Mouse (Mus musculus) spleen, postnatal 36 days (tissue): ENCODE data around the gene D1Ertd622e.
A peak's percentile ranks its signal among the peaks of the same experiment; 100 is the strongest.

Experiments used
- DNase-seq, 2 experiments: peaks; one replicate each; pipeline ENCODE4 v3.0.0; 2022; ENCODE audit warnings: low spot score in 2 of 2, mixed read lengths in 1 of 2

D1Ertd622e gene

DNA sequence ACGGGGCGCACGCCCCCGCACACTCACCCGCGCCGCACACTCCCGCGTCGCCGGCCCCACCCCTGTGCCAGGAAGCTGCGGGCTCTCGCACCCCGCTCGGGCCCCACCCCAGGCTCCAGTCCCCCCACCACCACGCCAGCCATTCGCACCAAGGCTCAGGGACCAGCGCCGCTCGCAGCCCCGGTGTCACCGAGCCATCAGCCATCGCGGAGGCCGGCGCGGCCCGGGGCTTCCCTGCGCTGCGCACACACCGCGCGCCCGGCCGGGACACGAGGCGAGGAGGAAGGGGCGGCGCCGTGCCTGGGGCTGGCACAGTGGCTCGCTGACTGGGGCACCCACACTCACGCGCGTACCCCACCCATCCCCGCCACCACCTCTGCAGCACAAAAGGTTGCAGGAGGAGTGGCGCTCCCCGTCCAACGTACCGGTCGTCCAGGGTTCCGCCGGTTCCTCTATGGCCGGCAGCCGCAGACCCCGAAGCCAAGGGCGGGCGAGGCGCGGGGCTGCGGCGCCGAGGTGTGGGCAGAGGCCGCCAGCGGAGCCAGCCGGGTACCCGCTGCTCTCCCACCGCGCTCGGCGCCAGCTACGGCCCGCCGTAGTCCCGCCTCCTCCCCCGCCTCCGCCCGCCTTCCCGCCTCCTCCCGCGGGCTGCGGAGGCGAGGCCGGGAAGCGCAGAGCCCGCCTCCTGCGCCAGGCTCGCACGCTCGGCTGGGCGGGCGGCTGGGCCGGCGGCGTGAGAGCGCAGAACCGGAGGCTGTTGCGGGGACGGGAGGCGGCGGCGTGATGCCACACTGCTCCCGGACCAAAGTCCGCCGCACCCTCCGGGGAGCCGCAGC lies at the start of gene D1Ertd622e:
Gene D1Ertd622e (minus strand): TSS at position 669 of the 836 bp plus-strand sequence.
- DNase-seq = peak; percentile 81 to 82

GRCm38 (mm10) chr1:97710520-97710919 lies 48.6 kb upstream of the D1Ertd622e start:
- DNase-seq = no peak

DNA sequence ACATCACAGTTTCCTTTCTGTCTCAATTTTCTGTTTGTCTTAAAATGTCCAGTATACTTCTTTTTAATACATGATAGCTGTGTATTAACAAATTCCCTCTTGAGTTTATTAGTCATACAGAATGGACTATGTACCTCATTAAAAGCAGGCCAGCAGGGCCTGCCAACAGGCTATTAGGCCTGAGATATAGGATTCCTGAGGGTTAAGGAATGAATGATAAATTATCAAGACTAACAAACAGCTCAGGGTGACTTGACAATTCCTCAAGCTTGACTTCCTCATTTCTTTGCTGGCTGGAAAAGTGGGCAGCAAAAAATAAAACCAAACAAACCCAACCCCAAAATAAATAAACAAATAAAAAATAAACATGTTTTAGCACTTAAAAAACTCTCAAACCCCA lies 43.5 kb upstream of the D1Ertd622e start:
- no peak for DNase-seq

DNA sequence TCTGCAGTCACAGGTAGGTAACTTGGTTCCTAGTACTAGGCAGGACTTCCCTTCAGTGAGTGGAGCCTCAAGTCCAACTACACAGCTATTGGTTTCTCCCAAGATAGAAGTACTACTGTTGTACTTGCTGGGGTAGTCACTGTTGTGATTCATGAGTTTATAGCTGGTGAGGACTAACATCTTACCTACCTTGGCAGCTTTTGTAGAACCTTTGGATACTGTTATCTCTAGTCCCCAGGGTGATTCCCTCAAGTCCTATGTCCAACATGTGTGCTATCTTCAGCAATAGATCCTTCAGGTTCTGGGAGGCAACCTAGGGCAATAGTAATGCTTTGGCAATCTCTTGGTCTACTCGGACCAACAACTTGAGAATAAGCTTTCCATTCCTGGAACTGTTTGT lies 42.8 kb upstream of the D1Ertd622e start:
- no peak for DNase-seq

- DNase-seq = no peak
Measured at GRCm38 (mm10) chr1:97698956-97699570, 37.2 kb upstream of the D1Ertd622e start.

GRCm38 (mm10) chr1:97697273-97697672 lies 35.4 kb upstream of the D1Ertd622e start:
- no peak for DNase-seq

- no peak for DNase-seq
Measured at GRCm38 (mm10) chr1:97693825-97694224, 32.0 kb upstream of the D1Ertd622e start.

GRCm38 (mm10) chr1:97688756-97689155 lies 26.9 kb upstream of the D1Ertd622e start:
- peak; percentile 34 to 45 for DNase-seq

- DNase-seq = no peak
Measured at GRCm38 (mm10) chr1:97676526-97677177, 14.8 kb upstream of the D1Ertd622e start.

DNA sequence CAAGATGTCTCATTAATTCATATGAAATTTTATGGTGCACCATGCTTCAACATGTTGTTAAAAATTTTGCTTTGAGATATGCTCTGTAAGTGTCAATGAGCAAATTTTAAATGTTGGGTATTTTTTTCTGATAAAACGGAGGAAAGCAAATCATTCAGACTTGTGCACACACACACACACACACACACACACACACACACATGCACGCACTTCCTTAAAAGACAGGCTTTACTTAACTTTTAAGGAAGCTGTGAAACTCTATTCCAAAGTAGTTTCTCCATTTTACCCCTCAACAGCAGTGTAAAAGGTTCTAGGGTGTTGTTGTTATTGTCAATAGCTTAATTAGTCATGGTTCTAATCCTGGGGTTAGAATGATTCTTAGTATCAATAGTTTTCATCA lies 14.2 kb upstream of the D1Ertd622e start:
- no peak for DNase-seq

DNA sequence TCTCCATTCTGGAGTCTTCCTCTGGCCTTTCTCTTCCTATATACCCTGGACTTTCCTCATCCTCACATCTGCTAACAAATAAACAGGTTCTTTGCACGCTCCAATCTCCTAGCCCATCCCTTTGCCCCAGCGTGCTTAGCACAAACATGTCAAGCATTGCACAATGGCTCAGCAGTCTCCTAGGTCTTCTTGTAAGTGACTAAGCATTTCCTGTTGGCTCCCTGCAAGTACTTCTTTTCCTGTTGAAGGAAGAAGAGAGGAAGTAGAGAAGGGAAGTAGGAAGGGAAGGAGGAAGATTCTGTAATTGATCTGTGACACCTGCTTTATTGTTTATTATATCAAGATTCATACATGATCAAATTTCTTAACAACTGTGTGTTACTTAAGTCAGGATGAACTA lies 11.0 kb upstream of the D1Ertd622e start:
- DNase-seq = no peak

- DNase-seq = no peak
Measured at GRCm38 (mm10) chr1:97667288-97667687, 5.4 kb upstream of the D1Ertd622e start.

GRCm38 (mm10) chr1:97662324-97662723 lies 450 bp upstream of the D1Ertd622e start:
- peak; percentile 9 to 39 for DNase-seq

DNA sequence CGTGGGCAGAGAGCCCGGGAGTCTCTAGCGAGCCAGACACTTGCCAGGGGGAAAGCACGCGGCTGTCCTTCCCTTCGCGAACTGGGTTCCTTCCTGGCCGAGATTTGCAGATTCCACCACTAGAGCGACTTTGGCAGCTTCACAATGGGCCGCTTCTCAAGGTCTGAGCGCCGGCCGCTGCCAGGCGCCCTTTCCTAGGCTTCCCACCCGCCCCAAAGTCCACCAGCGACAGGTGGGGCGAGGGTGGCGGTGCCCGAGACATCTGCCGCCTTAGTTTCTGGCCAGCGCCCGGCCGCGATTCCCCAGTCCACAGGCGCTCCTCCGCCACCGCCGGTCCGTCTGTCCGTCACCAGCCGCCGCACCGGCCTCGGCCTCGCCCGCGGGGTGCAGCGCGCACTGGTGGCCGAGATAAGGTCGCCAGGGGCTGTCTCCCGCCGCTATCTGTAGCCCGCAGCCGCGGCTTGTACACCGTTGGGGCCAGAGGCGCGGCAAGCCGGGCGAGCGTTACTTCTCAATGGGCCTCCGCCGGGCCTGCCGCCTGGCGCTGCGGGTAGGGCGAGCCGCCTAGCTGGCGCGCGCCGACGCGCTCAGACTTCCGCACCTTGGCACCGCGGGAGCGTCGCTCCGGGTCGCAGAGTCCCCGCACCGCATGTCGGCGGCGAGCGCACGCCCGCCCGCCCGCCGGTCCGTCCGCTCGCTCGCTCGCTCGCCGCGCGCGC lies 1.0 kb downstream of the D1Ertd622e start:
- DNase-seq = peak; percentile 74 to 84

DNA sequence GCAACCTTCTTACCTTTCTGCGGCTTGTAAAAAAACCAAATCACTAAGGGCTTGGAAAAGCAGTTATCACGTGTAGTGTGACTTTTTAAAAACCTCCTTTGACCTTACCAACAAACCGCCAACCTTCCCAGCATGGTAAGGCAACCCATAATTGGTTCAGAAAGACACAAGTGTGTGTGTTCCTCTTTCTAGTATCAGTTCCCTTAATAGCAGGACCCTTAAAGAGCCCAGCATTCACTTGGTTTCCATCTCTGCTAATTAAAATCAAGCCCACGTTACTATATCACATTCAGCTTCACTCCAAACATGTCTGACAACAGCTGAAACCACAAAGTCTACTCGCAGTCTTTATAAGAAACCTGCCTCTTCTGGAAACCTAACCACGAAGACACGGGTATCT lies 2.5 kb downstream of the D1Ertd622e start:
- DNase-seq = peak; percentile 75 to 81

GRCm38 (mm10) chr1:97657786-97658185 lies 4.1 kb downstream of the D1Ertd622e start:
- DNase-seq = no peak

GRCm38 (mm10) chr1:97657201-97657600 lies 4.7 kb downstream of the D1Ertd622e start:
- DNase-seq = no peak

GRCm38 (mm10) chr1:97654397-97654975 lies 7.4 kb downstream of the D1Ertd622e start:
- DNase-seq = no peak

DNA sequence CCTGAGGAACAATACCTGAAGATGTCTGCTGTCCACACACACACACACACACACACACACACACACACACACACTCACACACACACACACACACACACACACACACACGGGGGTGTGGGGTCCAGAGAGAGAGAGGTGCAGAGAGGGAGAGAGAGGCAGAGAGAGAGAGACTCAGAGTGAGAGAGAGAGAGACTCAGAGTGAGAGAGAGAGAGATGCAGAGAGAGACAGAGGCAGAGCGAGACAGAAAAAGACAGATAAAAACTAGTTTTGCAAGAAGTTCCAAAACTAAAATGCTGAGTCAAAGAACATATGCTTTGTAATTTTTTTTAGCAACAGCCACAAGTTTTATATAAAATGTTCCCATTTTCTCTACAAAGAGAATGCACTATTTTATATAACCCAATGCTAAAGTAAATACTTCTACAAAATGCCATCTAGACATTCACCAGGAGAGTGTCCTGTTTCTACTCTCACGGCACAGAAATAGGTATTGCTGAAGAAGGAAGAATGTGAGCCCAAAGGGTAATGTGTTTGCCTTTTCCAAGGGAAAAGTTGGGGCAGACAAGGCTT lies 11.2 kb downstream of the D1Ertd622e start:
- DNase-seq = no peak

- no peak for DNase-seq
Measured at GRCm38 (mm10) chr1:97650072-97650471, 11.8 kb downstream of the D1Ertd622e start.

- DNase-seq = no peak
Measured at GRCm38 (mm10) chr1:97647037-97647436, 14.8 kb downstream of the D1Ertd622e start.
